Mouse (Mus musculus) liver, embryonic 16.5 days (tissue): ENCODE results near the gene Usp48. TPM values are rescaled to one million over a fixed set of nuclear protein-coding genes. Genes with fewer than 3 reads are reported as not detected.

ENCODE experiments used
- ATAC-seq: fragments of 200-750 bp; cut with Nextera tagmentation; 2 replicates; pipeline ENCODE4 v1.8.0; 2017; ENCODE audit warnings: low read depth, mild to moderate bottlenecking, moderate number of reproducible peaks, moderate library complexity
- H3K27ac ChIP-seq: fragments of 300-500 bp; sonication (generic); 2 replicates; pipeline ENCODE4 v1.5.1; 2014; ENCODE audit warnings: mild to moderate bottlenecking, low read length
- H3K27me3 ChIP-seq: fragments of 300-500 bp; sonication (generic); 2 replicates; pipeline ENCODE4 v1.6.1; 2014; ENCODE audit warnings: low read depth, low read length, mixed read lengths; ENCODE audit not compliant: control insufficient read depth, insufficient read depth
- H3K36me3 ChIP-seq: fragments of 300-500 bp; sonication (generic); 2 replicates; pipeline ENCODE4 v1.6.1; 2014; ENCODE audit warnings: mild to moderate bottlenecking; ENCODE audit not compliant: control insufficient read depth, insufficient read depth
- H3K4me1 ChIP-seq: fragments of 300-500 bp; sonication (generic); 2 replicates; pipeline ENCODE4 v1.6.1; 2014; ENCODE audit warnings: low read depth, low read length, mixed read lengths; ENCODE audit not compliant: control insufficient read depth
- H3K4me2 ChIP-seq: fragments of 300-500 bp; sonication (generic); 2 replicates; pipeline ENCODE4 v1.6.1; 2014; ENCODE audit warnings: low read depth, low read length, mixed read lengths
- H3K4me3 ChIP-seq: fragments of 300-500 bp; sonication (generic); 2 replicates; pipeline ENCODE4 v1.5.1; 2014; ENCODE audit warnings: low read depth, mild to moderate bottlenecking, low read length
- H3K9ac ChIP-seq: fragments of 300-500 bp; sonication (generic); 2 replicates; pipeline ENCODE4 v1.6.1; 2014; ENCODE audit warnings: low read depth, low read length
- H3K9me3 ChIP-seq: fragments of 300-500 bp; sonication (generic); replicated peaks from 2 replicates; pipeline ENCODE4 v1.6.1; 2016; ENCODE audit warnings: low read length; ENCODE audit not compliant: control insufficient read depth
- WGBS: fragments of 180-500 bp; shearing (Covaris S2); extraction: QIAGEN DNeasy Blood & Tissue Kit; methylation state at CpG from one replicate; pipeline ENCODE4 v1.1.7; 2014; ENCODE audit not compliant: insufficient replicate concordance; 5-methylcytosine and 5-hydroxymethylcytosine counted together
- polyA plus RNA-seq: library from polyadenylated mRNA; unstranded; fragments of >200 nt; fragmentation: Nextera tagmentation; extraction: Ambion mirVana; gene quantifications from 2 replicates; pipeline ENCODE4 v1.2.1, GENCODE M21; 2015

Gene Usp48
- polyA plus RNA-seq, 1 experiment from 2014 or later, result 27.1 TPM

- 83% methylated on average over 6 of the region's 6 CpGs for WGBS
- no peak for ATAC-seq
- Histone ChIP-seq H3K9ac (no peak overlapping the region), H3K27me3 (peaks cover 32% of the 10 kb centered on the region), H3K27ac (no peak overlapping the region), H3K9me3 (no peaks in the 10 kb centered on the region), H3K36me3 (0 out of 2 replicates have a peak, but pooled peaks cover under 1% of the 10 kb centered on the region), H3K4me2 (no peak overlapping the region), H3K4me1 (peaks cover 2% of the 10 kb centered on the region; the same call in 1 of the 2 replicates), H3K4me3 (no peak overlapping the region)
Observed at GRCm38 (mm10) chr4:137661547-137661946, 68.0 kb downstream of the Usp48 start.

- WGBS, result 55% methylated on average over 4 of the region's 4 CpGs
- H3K9ac ChIP-seq, result no peak overlapping the region
- H3K36me3 ChIP-seq, result no peaks in the 10 kb centered on the region
- H3K4me2 ChIP-seq, result no peak overlapping the region
- H3K4me3 ChIP-seq, result no peak overlapping the region
- ATAC-seq, result no peak
- H3K27me3 ChIP-seq, result peaks cover 37% of the 10 kb centered on the region
- no peaks in the 10 kb centered on the region for H3K9me3 ChIP-seq
- H3K4me1 ChIP-seq, result peaks cover 2% of the 10 kb centered on the region; the same call in 1 of the 2 replicates
- H3K27ac ChIP-seq, result no peak overlapping the region
Observed at GRCm38 (mm10) chr4:137663491-137663890, 69.9 kb downstream of the Usp48 start.

DNA sequence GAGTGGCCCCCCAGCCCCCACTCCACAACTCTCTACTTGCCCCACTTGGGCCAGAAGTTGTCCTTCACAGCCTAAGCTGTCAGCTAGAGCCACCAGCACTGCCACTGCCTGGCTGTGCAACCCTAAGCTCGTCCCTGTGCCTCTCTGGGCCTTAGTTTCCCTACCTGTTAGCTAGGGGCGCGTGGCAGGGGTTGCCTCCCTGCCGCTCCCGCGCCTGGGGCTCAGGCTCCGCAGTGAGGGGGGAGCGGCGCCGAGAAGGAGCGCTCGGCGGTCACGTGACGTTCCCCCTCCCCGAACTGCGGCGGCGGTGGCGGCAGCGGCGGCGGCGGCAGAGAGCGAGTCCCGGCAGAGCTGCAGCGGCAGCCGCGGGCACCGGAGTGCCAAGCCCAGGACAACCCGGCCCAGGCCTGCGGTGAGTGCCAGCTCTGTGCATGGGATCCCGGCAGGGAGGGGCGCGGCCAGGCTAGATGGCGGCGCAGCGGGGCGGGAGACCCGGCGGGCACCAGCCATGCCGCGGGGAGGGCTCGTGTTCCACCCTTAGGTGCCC lies 71.0 kb downstream of the Usp48 start, which contains the start of gene Rap1gap:
Rap1gap (plus strand) TSS at position 294 of the 547 bp plus-strand sequence.
- peaks cover 2% of the 10 kb centered on the region; the same call in 1 of the 2 replicates for H3K4me1 ChIP-seq
- no peaks in the 10 kb centered on the region for H3K9me3 ChIP-seq
- peaks cover 37% of the 10 kb centered on the region for H3K27me3 ChIP-seq
- H3K27ac ChIP-seq, result no peak within 1 kb of the TSS
- no peaks in the 10 kb centered on the region for H3K36me3 ChIP-seq
- peak within 1 kb of the TSS; percentile 66 for H3K4me2 ChIP-seq
- ATAC-seq, result no peak
- WGBS, result under 1% methylated on average over 42 of the region's 44 CpGs
- H3K9ac ChIP-seq, result peak within 1 kb of the TSS; percentile 24
- peak within 1 kb of the TSS; percentile 49 for H3K4me3 ChIP-seq

DNA sequence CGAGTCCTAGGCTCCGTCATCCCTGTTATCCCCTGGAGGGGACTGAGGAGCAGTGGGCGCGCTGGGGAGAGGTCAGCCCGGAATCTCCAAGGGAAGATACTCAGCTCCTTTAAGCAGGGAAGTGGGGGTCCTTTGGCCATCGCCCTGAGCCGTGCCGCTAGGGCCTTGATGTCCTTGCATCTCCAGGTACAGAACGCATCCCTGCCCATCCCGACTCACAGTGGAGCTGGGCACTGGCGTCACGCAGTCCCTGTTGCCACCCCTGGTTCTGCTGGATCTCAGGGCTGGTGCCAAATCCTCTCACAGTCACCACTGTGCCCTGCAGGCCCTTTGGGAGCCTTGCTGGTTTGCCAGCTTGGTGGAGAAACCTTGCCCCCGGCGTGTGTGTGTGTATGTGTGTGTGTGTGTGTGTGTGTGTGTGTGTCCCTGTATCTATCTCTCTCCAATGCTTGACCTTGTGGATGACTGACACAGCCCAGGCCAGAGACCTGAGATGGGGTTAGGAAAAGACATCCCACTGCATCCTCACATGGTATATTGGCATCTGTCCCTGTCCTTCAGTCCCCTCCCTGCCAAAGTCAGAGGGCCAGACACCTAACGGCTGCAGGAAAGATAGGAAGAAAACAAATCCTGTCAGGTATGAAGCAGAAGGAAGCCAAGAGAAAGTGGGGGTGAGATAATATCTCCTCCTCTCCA lies 71.6 kb downstream of the Usp48 start:
- Histone ChIP-seq H3K9ac (peak overlapping the region; percentile 16; the same call in 1 of the 2 replicates), H3K4me1 (peaks cover 2% of the 10 kb centered on the region; the same call in 1 of the 2 replicates), H3K4me2 (peak overlapping the region; percentile 66), H3K36me3 (no peaks in the 10 kb centered on the region), H3K27ac (no peak overlapping the region), H3K4me3 (peak overlapping the region; percentile 49), H3K27me3 (peaks cover 37% of the 10 kb centered on the region), H3K9me3 (no peaks in the 10 kb centered on the region)
- ATAC-seq, result no peak
- 11% methylated on average over 15 of the region's 15 CpGs for WGBS

DNA sequence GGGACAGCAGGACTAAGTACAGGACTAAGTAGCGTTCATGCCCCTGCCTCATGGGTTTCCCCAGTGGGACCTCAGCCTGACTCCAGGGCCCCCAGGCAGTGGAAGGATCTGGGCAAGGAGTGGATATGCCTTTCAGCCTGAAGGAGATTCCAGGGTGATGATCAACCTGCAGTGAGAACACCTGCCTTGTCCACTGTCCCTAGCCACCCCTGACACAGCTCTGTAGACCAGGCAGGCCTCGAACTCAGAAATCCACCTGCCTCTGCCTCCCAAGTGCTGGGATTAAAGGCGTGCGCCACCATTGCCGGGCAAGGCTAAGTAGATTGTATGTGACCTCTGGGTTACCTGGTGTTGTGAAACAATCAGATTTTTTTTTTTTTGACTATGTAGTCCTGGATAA lies 72.2 kb downstream of the Usp48 start:
- no peaks in the 10 kb centered on the region for H3K36me3 ChIP-seq
- no peak for ATAC-seq

GRCm38 (mm10) chr4:137666283-137666957 lies 72.9 kb downstream of the Usp48 start:
- Histone ChIP-seq H3K27ac (no peak overlapping the region), H3K4me1 (peaks cover 2% of the 10 kb centered on the region; the same call in 1 of the 2 replicates), H3K9me3 (no peaks in the 10 kb centered on the region), H3K9ac (no peak overlapping the region), H3K36me3 (no peaks in the 10 kb centered on the region), H3K4me3 (no peak overlapping the region), H3K27me3 (peaks cover 37% of the 10 kb centered on the region), H3K4me2 (no peak overlapping the region)
- ATAC-seq, result no peak
- 48% methylated on average over 5 of the region's 5 CpGs for WGBS

More for the DNA sequence above, 72.2 kb downstream of the Usp48 start:
- Histone ChIP-seq H3K4me1 (peaks cover 2% of the 10 kb centered on the region; the same call in 1 of the 2 replicates), H3K27me3 (peaks cover 37% of the 10 kb centered on the region), H3K27ac (no peak overlapping the region), H3K4me2 (no peak overlapping the region), H3K9me3 (no peaks in the 10 kb centered on the region), H3K4me3 (no peak overlapping the region), H3K9ac (no peak overlapping the region)
- 80% methylated on average over 5 of the region's 5 CpGs for WGBS

GRCm38 (mm10) chr4:137666958-137667345 lies 73.4 kb downstream of the Usp48 start:
- Histone ChIP-seq H3K36me3 (no peaks in the 10 kb centered on the region), H3K9me3 (no peaks in the 10 kb centered on the region), H3K9ac (no peak overlapping the region), H3K27ac (no peak overlapping the region), H3K4me3 (no peak overlapping the region), H3K27me3 (peaks cover 37% of the 10 kb centered on the region), H3K4me1 (peaks cover 2% of the 10 kb centered on the region; the same call in 1 of the 2 replicates), H3K4me2 (no peak overlapping the region)
- ATAC-seq, result no peak
- 46% methylated on average over 8 of the region's 8 CpGs for WGBS

- 38% methylated on average over 5 of the region's 5 CpGs for WGBS
- Histone ChIP-seq H3K4me1 (peaks cover 2% of the 10 kb centered on the region; the same call in 1 of the 2 replicates), H3K9me3 (no peaks in the 10 kb centered on the region), H3K4me2 (no peak overlapping the region), H3K4me3 (no peak overlapping the region), H3K27me3 (peaks cover 37% of the 10 kb centered on the region), H3K27ac (no peak overlapping the region), H3K36me3 (no peaks in the 10 kb centered on the region), H3K9ac (no peak overlapping the region)
- ATAC-seq, result no peak
Observed at GRCm38 (mm10) chr4:137667747-137668146, 74.2 kb downstream of the Usp48 start.
